Mouse (Mus musculus): Measurements from ENCODE around the gene Hist1h2an.
"Not testable (repeated sequence)": the region's sequence is repeated elsewhere in the genome, so short reads cannot be mapped to it uniquely, and the experiment has no call there.

Gene Hist1h2an

GRCm38 (mm10) chr13:21790601-21791283 lies 3.7 kb upstream of the Hist1h2an start:
- H3K36me3 ChIP-seq (ENCODE audit: control insufficient read depth, insufficient read depth, low read length, poor library complexity, severe bottlenecking), result no peaks in the 10 kb centered on the region
- no peaks in the 10 kb centered on the region for H3K27me3 ChIP-seq (ENCODE audit: control insufficient read depth, insufficient read depth, low read length, poor library complexity, severe bottlenecking)
- no peak for DNase-seq (ENCODE audit: low read depth, low spot score)

GRCm38 (mm10) chr13:21789925-21790324 lies 2.9 kb upstream of the Hist1h2an start:
- H3K36me3 ChIP-seq (ENCODE audit: control insufficient read depth, insufficient read depth, low read length, poor library complexity, severe bottlenecking), result no peaks in the 10 kb centered on the region
- DNase-seq (ENCODE audit: low read depth, low spot score), result no peak
- H3K27me3 ChIP-seq (ENCODE audit: control insufficient read depth, insufficient read depth, low read length, poor library complexity, severe bottlenecking), result no peaks in the 10 kb centered on the region

GRCm38 (mm10) chr13:21787760-21788593 lies 959 bp upstream of the Hist1h2an start:
- DNase-seq (ENCODE audit: low read depth, low spot score), result no peak
- no peaks in the 10 kb centered on the region for H3K36me3 ChIP-seq (ENCODE audit: control insufficient read depth, insufficient read depth, low read length, poor library complexity, severe bottlenecking)
- no peaks in the 10 kb centered on the region for H3K27me3 ChIP-seq (ENCODE audit: control insufficient read depth, insufficient read depth, low read length, poor library complexity, severe bottlenecking)

GRCm38 (mm10) chr13:21786189-21786898 lies 674 bp downstream of the Hist1h2an start:
- peak; percentile 49 for DNase-seq (ENCODE audit: low read depth, low spot score)
- no peaks in the 10 kb centered on the region for H3K27me3 ChIP-seq (ENCODE audit: control insufficient read depth, insufficient read depth, low read length, poor library complexity, severe bottlenecking)
- no peaks in the 10 kb centered on the region for H3K36me3 ChIP-seq (ENCODE audit: control insufficient read depth, insufficient read depth, low read length, poor library complexity, severe bottlenecking)

GRCm38 (mm10) chr13:21784311-21784710 lies 2.7 kb downstream of the Hist1h2an start:
- Histone ChIP-seq H3K27me3 (ENCODE audit: control insufficient read depth, insufficient read depth, low read length, poor library complexity, severe bottlenecking) (no peaks in the 10 kb centered on the region), H3K36me3 (ENCODE audit: control insufficient read depth, insufficient read depth, low read length, poor library complexity, severe bottlenecking) (no peaks in the 10 kb centered on the region)
- DNase-seq (ENCODE audit: low read depth, low spot score), result no peak

- Histone ChIP-seq H3K36me3 (ENCODE audit: control insufficient read depth, insufficient read depth, low read length, poor library complexity, severe bottlenecking) (no peaks in the 10 kb centered on the region), H3K27me3 (ENCODE audit: control insufficient read depth, insufficient read depth, low read length, poor library complexity, severe bottlenecking) (no peaks in the 10 kb centered on the region)
- DNase-seq (ENCODE audit: low read depth, low spot score), result peak; percentile 67
These were observed 3.3 kb downstream of the Hist1h2an start for GRCm38 (mm10) chr13:21783734-21784161.

GRCm38 (mm10) chr13:21783255-21783617 lies 3.8 kb downstream of the Hist1h2an start, which contains the start of gene Hist1h3i:
Hist1h3i (minus strand) TSS chr13:21783370.
- H3K27me3 ChIP-seq (ENCODE audit: control insufficient read depth, insufficient read depth, low read length, poor library complexity, severe bottlenecking), result no peaks in the 10 kb centered on the region
- H3K36me3 ChIP-seq (ENCODE audit: control insufficient read depth, insufficient read depth, low read length, poor library complexity, severe bottlenecking), result no peaks in the 10 kb centered on the region
- DNase-seq (ENCODE audit: low read depth, low spot score), result peak; percentile 94

GRCm38 (mm10) chr13:21782361-21783254 lies 4.4 kb downstream of the Hist1h2an start:
- not testable (repeated sequence) for H3K27me3 ChIP-seq (ENCODE audit: control insufficient read depth, insufficient read depth, low read length, poor library complexity, severe bottlenecking); H3K36me3 ChIP-seq (ENCODE audit: control insufficient read depth, insufficient read depth, low read length, poor library complexity, severe bottlenecking)
- DNase-seq (ENCODE audit: low read depth, low spot score), result peak; percentile 31

GRCm38 (mm10) chr13:21781639-21782038 lies 5.4 kb downstream of the Hist1h2an start:
- DNase-seq (ENCODE audit: low read depth, low spot score), result no peak
- H3K27me3 ChIP-seq (ENCODE audit: control insufficient read depth, insufficient read depth, low read length, poor library complexity, severe bottlenecking), result no peaks in the 10 kb centered on the region
- H3K36me3 ChIP-seq (ENCODE audit: control insufficient read depth, insufficient read depth, low read length, poor library complexity, severe bottlenecking), result no peaks in the 10 kb centered on the region

GRCm38 (mm10) chr13:21781021-21781555 lies 5.9 kb downstream of the Hist1h2an start:
- H3K36me3 ChIP-seq (ENCODE audit: control insufficient read depth, insufficient read depth, low read length, poor library complexity, severe bottlenecking), result no peaks in the 10 kb centered on the region
- H3K27me3 ChIP-seq (ENCODE audit: control insufficient read depth, insufficient read depth, low read length, poor library complexity, severe bottlenecking), result no peaks in the 10 kb centered on the region
- no peak for DNase-seq (ENCODE audit: low read depth, low spot score)

GRCm38 (mm10) chr13:21779767-21780731 lies 7.0 kb downstream of the Hist1h2an start, which contains the start of gene Hist1h1b:
Hist1h1b (minus strand) TSS chr13:21780625.
- H3K27me3 ChIP-seq (ENCODE audit: control insufficient read depth, insufficient read depth, low read length, poor library complexity, severe bottlenecking), result no peaks in the 10 kb centered on the region
- DNase-seq (ENCODE audit: low read depth, low spot score), result peak; percentile 69
- H3K36me3 ChIP-seq (ENCODE audit: control insufficient read depth, insufficient read depth, low read length, poor library complexity, severe bottlenecking), result no peaks in the 10 kb centered on the region

- H3K27me3 ChIP-seq (ENCODE audit: control insufficient read depth, insufficient read depth, low read length, poor library complexity, severe bottlenecking), result no peaks in the 10 kb centered on the region
- H3K36me3 ChIP-seq (ENCODE audit: control insufficient read depth, insufficient read depth, low read length, poor library complexity, severe bottlenecking), result no peaks in the 10 kb centered on the region
- peak; percentile 93 for DNase-seq (ENCODE audit: low read depth, low spot score)
These were observed 7.9 kb downstream of the Hist1h2an start for GRCm38 (mm10) chr13:21778814-21779766.

All from splenic B cell, adult 2 months (primary cell).